Mouse (Mus musculus) thymus, adult 2 months (tissue): Measurements from ENCODE around the gene Kif17.

Source experiments
- CTCF ChIP-seq: fragments of 200-500 bp; IDR thresholded peaks from 2 replicates; pipeline ENCODE4 v1.5.1; 2012; ENCODE audit warnings: mild to moderate bottlenecking, control low read depth, low read length, moderate library complexity, borderline replicate concordance; ENCODE audit not compliant: control insufficient read depth, poor library complexity, insufficient read depth; ENCODE audit errors: extremely low read depth
- POLR2A ChIP-seq: fragments of 200-500 bp; IDR thresholded peaks from 2 replicates; pipeline ENCODE4 v1.6.1; 2012; ENCODE audit warnings: mild to moderate bottlenecking, low read length, control low read depth, moderate library complexity; ENCODE audit not compliant: control insufficient read depth, poor library complexity, insufficient read depth; ENCODE audit errors: extremely low read depth

- TF ChIP-seq CTCF, result peak; percentile 72; the same call in 1 of the 2 replicates
- TF ChIP-seq POLR2A, result no peak
Observed at GRCm38 (mm10) chr4:138311595-138311994, 61.4 kb downstream of the Kif17 start.
